Mouse (Mus musculus): ENCODE measurements around the gene Galnt18.

- no peak for TF ChIP-seq CTCF (IDR thresholded peaks at IDR 0.05; ENCODE audit: extremely low read depth, insufficient read depth, insufficient read length, insufficient replicate concordance)
- TF ChIP-seq POLR2A (IDR thresholded peaks at IDR 0.05; ENCODE audit: low read depth, low read length), result no peak
Measured at GRCm38 (mm10) chr7:111772398-111772797, 7.4 kb downstream of the Galnt18 start.

All from spleen, adult 2 months (tissue).